Mouse (Mus musculus) layer of hippocampus, postnatal 14 days (tissue): ENCODE results near the gene Slc26a10. TPM values are rescaled to one million over a fixed set of nuclear protein-coding genes. Genes with fewer than 3 reads are reported as not detected.
"Not testable (repeated sequence)": the region's sequence is repeated elsewhere in the genome, so short reads cannot be mapped to it uniquely, and the experiment has no call there.

Source experiments
- DNase-seq, 2 experiments: peaks; one replicate each; pipeline ENCODE4 v3.0.0; 2021 to 2022; ENCODE audit warnings: low spot score in 2 of 2, mixed read lengths in 1 of 2
- total RNA-seq, 2 experiments: library from RNA; stranded (reverse); gene quantifications; 2 replicates each; pipeline ENCODE4 v1.2.3; 2021

Gene Slc26a10
- total RNA-seq, 2 experiments from 2014 or later: 4.6 to 5.9 TPM

DNA sequence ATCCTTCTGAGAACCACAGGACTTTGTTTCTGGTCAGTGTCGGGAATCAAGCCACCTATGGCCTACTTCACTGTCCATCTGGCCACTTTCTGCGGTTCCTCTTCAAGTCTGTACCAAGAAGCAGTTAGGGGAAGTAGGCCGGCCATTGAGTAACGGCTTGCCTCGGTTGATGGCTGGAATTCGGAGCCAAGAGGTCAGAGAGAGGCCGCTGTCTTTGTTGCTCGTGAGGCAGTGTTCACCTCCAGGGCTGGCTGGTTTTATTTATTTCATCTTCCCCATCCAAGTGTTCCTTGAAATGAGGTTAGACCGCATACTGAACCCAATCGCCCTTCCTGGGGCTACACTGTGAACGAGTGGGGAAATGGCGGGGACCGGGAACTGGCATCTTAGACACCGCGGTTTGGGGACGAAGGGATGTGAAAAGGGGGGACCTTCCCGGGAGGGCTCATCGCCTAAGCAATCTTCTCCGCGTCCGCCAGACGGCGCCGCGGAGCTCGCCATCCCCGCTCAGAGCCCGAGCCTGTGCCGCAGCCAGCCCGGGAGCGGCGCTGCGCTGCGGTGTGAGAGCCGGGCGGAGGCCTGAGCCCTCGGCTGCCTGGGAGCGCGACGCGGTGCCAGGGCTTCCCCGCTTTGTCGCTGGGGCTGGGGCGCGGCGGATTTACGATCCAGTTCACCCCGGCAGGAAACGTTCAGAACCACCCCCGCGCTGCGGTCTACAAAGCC, 15.7 kb downstream of the Slc26a10 start, which contains the start of gene B4galnt1:
B4galnt1 (plus strand) TSS at position 595 of the 723 bp plus-strand sequence.
- peak; percentile 76 to 85 for DNase-seq

DNA sequence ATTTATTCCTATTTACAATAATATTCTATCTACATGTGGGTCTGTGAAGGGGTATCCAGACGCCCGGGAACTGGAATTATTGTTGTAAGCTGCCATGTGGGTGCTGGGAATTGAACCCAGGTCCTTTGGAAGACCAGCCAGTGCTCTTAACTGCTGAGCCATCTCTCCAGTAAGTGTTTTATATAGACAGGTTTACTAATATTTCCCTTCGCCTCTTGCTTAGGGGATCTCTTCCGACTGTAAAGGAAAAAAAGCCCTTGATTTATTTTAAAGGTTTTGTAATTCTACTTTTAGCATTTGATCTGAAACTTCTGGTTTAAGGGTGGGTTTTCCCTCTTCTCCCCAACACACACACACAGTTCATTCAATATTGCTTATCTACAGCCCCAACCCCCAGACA, 16.3 kb downstream of the Slc26a10 start:
- DNase-seq: no peak

DNA sequence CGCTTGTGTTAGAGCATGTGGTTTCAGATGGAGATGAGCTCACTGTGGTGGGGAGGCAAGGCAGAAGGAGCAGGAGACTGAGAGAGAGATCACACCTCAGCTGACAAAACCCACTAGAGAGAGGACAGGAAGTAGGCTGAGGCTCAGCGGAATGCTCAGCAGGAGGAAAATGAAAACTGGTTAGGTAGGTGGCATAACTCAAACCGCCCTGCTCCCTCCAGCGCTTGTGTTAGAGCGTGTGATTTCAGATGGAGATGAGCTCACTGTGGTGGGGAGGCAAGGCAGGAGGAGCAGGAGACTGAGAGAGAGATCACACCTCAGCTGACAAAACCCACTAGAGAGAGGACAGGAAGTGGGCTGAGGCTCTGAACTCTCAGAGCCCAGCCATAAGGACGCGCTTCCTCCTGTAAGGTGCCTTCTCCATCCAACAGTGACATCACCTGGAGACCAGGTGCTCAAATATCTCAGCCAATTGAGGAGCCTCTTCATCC, 17.6 kb downstream of the Slc26a10 start:
- DNase-seq: not testable (repeated sequence)

DNA sequence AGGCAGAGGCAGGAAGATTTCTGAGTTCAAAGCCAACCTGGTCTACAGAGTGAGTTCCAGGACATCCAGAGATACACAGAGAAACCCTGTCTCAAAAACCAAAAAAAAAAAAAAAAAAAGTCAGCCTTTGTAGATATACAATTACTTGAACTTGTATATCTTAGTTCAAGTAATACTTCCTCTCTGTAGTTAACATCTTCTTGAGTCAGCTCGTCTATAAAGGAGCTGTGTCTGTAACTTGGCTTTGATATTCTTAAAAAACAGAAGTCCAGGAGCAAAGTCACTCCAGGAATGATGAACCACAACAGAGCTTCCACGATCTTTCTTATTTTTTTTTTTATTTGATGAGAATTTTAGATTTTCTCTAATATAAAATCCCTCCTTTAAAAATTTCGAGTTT, 19.7 kb downstream of the Slc26a10 start:
- no peak for DNase-seq

DNA sequence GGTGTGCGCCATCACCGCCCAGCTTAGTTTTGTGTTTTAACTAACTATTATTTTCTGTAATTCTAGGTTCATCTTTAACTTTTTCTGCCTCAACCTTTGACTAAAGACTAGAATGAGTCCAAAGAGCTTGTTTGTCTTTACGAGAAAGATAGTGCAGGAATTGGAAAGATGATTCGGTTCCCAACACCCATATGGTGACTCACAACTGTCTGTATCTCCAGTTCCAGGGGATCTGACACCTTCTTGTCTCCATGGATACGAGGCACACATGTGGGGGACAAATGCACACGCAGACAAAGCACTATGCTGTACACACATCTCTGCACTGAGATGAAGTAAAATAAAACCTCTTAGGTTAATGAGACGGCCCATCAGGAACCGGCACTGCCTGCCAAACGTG, 20.4 kb downstream of the Slc26a10 start:
- no peak for DNase-seq

DNA sequence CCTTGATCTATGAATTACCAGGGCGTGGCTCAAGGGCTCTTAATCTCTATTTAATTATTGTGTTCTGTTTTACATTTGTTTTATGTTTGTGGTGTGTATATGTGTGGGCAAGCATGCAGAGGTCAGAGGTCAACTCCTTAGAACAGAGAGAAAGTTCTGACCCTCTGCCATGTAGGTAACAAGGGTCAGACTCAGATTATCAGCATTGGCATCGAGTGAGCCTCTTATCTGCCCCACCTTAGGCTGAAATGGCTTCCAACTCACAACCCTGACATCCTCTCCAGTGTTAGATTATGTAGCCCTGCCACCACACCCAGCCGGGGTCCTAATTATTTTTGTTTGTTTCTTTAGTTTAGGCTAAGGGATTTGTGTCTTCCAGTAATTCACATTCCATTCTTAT, 22.0 kb downstream of the Slc26a10 start:
- no peak for DNase-seq

DNA sequence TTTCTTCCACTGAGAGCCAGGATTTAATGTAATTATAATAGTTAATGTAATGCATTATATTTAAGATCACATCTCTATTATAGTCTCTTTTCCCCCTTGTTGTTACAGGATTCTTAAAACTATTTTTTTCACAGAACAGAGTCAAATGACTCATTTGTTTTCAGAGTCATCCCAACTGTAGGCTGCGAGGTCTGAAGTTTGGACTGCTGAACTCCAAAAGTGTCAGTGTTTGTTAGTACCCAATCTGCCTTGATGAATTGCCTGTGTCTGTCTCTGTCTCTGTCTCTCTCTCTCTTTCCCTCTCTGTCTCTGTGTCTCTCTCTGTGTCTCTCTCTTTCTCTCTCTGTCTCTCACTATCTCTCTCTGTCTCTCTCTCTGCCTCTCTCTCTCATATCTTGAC, 23.9 kb downstream of the Slc26a10 start:
- no peak for DNase-seq

DNA sequence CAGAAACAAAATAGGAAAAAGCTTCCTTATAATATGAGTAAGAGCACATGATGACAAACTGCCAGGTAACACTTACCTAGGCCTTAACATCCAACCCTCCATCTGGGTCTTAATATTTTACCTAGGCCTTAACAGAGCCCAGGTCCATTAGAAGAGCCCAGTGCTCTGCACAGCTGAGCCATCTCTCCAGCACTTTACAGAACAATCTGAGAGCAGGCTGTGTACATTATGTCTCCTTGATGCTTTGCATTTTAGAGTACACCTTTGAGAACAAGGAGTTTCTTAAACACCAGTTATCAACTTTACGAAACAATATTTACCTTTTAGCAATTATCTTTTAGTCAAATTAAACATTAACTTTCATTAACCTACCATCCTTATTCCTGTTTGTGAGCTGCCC, 24.4 kb downstream of the Slc26a10 start:
- no peak for DNase-seq

DNA sequence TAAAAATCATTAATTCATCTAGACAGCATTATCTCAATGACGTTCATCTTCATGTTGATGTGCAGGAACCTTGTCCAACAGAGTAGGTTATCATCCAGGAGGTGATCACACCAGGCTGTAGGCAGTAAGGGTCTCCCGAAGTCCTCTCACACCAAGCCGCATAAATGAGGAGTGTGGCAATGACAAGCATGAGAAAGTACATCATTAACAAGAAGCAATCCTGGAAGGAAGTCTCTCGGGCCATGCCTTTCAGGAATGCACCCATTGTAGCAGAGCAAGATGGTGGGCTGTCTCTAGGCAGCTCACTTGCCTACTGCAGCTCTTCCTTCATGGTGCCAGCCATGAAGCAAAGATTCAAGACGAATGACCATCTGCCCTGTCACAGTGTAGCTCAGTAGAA, 25.8 kb downstream of the Slc26a10 start:
- no peak for DNase-seq

DNA sequence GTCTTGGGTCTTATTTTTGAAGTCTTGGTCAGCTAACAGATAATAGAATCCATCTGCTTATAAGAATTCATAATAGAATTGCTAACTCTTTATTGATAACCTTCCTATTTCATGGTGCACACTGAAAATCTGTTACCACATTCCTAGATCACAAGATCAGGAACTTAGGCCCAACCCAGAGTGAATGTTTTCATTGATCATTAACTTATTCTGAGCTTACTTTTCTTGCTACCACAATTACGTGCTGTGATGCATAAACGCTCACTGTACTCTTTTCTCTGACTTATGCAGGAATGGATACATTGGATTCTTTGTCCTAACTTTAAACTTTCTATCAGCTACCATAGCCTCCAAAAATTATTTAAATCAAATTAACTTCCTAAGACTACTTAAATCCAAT, 26.2 kb downstream of the Slc26a10 start:
- no peak for DNase-seq

DNA sequence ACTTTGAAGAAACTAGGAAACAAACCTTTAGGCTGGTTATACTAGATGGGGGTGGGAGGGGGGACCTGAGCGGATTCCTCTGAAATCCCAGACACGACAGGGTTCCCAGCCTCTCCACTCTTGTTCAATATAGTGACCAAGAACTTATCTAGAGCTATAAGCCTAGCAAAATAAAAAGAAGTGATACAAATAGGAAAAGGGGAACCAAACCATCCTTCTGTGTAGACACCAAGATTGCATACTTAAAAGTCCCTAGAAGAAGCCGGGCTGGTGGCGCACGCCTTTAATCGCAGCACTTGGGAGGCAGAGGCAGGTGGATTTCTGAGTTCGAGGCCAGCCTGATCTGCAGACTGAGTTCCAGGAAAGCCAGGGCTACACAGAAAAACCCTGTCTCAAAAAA, 27.1 kb downstream of the Slc26a10 start:
- DNase-seq: no peak

DNA sequence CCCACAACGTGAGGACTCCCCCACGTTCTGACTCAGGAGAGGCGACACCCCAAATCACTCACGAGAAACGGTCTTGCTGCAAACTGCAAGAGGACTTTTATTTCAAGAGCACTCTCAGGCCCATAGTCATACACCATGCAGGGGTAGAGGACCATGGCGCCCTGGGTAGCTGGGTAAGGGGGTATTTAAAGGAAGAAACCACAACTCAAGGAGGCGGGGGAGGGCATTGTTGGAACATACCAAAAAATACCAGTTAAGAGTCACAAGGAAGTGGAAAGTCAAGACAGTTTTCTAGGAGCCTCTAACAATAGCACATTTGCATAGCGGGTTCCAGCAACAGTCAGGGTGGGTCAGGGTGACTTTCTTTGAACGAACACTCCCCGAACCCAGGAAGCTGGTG, 27.9 kb downstream of the Slc26a10 start:
- not testable (repeated sequence) for DNase-seq

DNA sequence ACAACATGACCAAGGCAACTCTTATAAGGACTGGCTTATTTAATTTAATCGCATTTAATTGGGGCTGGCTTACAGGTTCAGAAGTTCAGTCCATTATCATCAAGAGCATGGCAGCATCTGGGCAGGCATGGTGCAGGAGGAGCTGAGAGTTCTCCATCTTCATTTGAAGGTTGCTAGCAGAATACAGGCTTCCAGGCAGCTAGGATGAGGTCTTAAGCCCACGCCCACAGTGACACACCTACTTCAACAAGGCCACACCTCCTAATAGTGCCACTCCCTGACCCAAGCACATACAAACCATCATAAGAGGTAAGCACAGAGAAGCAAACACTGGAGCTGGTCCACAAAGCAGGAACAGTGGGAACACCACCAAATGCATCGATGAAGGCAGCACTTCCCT, 29.2 kb downstream of the Slc26a10 start:
- DNase-seq: not testable (repeated sequence)

DNA sequence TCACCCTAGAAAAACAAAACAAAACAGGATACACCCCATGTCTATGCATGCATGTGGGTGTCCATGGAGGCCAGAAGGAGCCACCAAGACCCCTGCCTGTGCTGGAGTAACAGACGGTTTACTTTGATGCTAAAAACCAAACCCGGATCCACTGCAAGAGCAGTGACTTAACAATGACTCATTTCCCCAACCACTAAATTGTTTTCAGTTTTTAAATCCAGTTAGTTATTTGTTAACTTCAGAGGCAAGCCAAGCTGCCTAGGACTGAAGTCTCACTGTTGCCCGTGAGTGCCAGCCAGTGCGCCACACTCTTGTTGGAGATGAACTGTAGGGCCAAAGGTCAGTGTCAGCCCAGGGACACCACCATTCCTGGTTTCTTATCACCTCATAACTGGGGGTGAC, 30.0 kb downstream of the Slc26a10 start:
- no peak for DNase-seq

DNA sequence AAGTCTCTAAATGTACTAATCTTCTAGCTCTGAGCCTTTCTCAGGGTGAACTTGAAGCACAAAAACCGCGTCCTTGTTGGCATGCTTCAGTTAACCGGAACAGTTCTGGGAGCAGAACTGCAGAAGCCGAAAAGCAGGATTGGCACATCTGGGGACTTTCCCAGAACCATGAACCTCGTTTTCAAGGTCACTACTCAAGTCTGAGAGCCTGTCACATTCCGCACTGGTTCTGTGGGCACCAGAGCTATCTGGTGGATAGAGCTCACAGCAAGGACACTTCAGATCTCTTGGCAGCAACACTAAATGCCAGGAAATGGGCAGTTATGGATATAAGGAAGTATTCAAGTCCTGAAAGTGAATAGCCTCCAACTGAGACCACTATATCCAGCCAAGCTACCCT, 33.3 kb downstream of the Slc26a10 start:
- no peak for DNase-seq

DNA sequence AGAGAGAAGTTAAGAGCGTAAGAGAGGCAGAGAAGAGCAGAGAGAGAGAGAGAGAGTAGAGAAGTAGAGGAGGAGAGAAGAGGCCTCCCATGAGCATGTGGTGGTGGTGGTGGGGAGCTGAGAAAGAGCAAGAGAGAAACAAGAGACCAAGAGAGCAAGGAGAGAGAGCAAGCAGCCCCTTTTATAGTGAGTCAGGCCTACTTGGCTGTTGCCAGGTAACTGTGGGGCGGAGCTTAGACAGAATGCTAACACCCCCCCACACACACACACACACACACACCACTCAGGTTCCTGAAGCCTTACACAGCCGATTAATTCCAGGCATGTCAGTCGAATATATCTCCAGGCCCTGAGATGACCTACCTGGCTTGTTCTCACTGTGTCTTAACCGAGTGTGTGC, 35.1 kb downstream of the Slc26a10 start:
- no peak for DNase-seq

DNA sequence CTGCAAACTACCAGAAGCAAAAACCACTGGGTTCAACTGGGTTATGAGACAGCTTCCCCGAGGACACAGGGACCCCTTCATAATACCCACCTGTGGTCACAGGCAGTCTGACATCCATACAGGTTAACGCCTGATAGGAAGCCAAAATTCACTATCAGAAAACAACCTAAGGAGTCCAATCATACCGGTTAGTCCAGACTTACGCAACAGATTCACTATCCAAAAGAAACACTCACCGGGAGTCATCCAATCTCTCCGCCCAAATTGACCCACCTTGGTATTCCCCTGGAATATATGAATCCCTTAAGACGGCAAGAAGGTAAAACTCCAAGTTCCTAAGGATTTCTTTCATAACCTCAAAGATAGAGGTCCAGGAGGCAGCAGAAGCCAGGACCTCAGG, 35.9 kb downstream of the Slc26a10 start:
- no peak for DNase-seq

DNA sequence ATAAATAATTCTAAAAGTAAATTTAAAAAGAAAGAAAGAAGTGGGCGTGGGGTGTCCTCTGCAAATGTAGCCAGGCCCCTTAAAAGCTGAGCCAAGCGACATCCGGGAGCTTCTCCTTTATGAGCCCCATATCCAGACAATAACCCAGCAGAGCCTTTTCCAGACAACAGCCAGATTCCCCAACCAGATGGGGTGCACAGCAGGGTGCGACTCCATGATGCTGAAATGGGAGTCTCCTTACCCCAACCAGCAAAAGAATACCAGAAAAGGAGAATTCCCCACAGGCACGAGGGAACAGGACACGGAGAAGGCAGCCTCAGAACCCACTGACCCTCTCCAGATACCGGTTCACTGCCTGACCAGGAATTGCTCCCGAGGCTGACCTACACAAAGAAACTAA, 37.2 kb downstream of the Slc26a10 start:
- DNase-seq: no peak

DNA sequence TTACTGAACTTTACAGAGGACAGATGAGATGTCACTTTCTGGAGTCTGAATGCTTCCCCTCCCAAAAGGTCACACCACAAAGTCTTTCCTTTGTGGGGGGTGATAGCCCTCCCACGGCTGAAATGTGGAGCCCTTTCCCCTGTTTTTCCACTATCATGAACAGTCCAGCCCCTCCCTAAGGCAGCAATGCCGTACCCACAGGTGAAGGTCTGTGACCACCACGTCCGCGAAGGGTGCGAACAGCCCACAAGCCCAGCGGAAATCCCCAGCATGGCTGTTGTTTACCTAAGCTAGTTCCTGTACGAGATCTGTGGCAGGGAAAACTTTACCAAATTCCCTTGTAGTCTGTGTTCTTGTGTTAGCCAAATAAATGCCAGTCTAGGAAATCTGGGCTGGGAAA, 38.9 kb downstream of the Slc26a10 start:
- no peak for DNase-seq

DNA sequence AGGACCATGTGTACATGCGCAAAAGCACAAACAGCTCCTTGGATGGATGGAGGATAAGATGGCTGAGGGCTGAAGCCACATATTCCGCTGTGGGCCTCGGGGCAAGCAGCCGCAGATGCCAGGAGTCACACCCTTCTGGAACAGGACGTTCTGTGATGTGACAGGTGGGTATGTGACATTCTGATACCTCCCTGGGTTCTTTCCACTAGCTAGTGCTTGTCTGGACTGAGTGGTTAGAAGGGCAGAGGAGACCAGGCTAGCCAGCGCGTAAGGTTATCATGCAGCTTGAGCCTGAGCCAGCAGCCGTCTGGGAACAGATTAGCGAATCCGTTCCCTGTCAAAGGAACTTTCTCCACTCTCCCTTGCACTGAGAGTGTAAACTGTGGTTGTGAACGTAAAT, 39.5 kb downstream of the Slc26a10 start:
- DNase-seq: no peak

DNA sequence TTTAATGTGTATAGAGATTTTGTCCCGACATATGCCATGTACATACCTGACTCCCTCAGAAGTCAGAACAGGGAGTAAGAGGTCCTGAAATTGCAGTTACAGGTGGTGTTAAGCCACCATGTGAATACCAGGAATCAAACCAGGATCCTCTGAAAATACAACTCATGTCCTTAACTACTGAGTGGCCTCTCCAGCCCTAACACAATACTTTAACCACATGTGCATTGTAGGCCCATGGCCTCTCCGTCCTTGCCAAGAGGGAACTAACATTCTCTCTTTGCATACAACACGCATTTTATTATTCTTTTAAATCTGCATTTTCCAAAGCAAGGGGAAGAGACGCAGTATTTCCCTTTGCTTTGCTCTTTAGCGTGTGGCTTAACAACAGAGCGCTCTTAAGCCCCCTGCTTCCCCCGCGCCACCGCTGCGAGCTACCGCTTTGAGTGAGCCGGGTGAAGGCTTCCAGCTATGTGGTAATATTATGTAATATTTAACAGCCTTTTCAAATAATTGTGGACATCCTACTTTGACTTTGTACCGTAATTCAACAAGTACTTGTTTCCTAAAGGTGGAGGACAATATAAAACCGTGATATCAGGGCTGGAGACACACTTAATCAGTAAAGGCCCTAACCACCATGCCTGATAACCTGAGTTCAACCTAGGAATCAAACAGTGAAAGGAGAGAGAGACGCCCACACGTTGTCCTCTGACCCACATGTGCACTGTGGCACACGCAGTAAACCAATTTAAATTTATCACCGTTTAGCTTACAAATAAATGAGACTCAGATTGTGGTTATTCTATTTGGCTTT, 41.9 kb downstream of the Slc26a10 start:
- no peak for DNase-seq

DNA sequence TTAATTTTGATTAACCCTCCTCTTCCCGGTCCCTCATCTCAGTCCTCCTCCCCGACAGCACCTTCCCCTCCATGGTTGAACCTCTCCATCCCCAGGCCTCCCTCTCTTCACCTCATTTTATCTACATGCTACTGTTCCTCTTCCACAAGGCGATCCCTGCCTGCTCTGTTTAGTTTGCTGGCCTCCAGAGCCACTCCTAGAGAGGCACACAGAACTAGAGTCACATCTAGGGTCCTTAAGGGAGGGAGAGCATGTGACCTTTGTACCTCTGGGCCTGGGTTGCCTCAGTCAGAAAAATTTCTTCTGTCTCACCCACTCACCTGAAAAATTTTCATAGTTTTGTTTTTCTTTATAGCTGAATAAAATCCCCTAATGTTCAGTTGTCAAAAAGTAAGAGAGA, 42.5 kb downstream of the Slc26a10 start:
- DNase-seq: no peak

DNA sequence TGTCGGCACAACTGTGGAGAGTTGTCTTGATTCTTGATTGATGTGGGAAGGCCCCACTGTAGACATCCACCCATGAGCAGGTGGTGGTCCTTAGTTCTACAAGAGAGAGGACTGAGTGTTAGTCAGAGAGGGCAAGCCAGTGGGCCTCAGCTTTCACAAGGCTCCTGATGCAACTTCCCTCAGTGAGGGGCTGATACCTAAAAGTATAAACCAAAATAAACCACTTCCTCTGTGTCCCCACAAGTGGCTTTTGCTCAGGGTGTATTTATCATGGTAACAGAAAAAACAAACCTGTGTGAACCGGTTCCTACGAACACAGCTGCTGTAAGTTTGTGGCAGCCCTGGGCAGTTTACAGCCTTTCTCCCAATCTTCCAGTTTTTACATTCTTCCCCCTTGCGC, 43.9 kb downstream of the Slc26a10 start:
- DNase-seq: no peak
